Mouse (Mus musculus) layer of hippocampus, postnatal 14 days (tissue): Measurements from ENCODE around the gene Susd4. TPM values are rescaled to one million over a fixed set of nuclear protein-coding genes. Genes with fewer than 3 reads are reported as not detected.

ENCODE experiments used
- DNase-seq, 2 experiments: peaks; one replicate each; pipeline ENCODE4 v3.0.0; 2021 to 2022; ENCODE audit warnings: low spot score in 2 of 2, mixed read lengths in 1 of 2
- long read RNA-seq, 2 experiments: library from polyadenylated mRNA; stranded (forward); transcript quantifications; one replicate each; pipeline ENCODE4 v2.0.0; 2021
- total RNA-seq, 2 experiments: library from RNA; stranded (reverse); gene quantifications; 2 replicates each; pipeline ENCODE4 v1.2.3; 2021

The Susd4 gene
- 100 to 1,000 TPM; 128 to 131 TPM for total RNA-seq
- long read RNA-seq, experiment 1, transcript Susd4-201 (8 exons, 2,983 nt), result minor isoform, 7 of 85 reads
- long read RNA-seq, experiment 1, transcript Susd4-202 (9 exons, 1,898 nt), result major isoform, 46 of 85 reads
- long read RNA-seq, experiment 1, partial matches to known transcripts, result 18 of 85 reads
- long read RNA-seq, experiment 1, other reads (novel, unspliced or antisense), result 14 of 85 reads
- long read RNA-seq, experiment 2, transcript Susd4-202 (9 exons, 1,898 nt), result major isoform, 57 of 105 reads
- long read RNA-seq, experiment 2, transcript Susd4-201 (8 exons, 2,983 nt), result minor isoform, 6 of 105 reads
- long read RNA-seq, experiment 2, partial matches to known transcripts, result 22 of 105 reads
- long read RNA-seq, experiment 2, other reads (novel, unspliced or antisense), result 20 of 105 reads

DNA sequence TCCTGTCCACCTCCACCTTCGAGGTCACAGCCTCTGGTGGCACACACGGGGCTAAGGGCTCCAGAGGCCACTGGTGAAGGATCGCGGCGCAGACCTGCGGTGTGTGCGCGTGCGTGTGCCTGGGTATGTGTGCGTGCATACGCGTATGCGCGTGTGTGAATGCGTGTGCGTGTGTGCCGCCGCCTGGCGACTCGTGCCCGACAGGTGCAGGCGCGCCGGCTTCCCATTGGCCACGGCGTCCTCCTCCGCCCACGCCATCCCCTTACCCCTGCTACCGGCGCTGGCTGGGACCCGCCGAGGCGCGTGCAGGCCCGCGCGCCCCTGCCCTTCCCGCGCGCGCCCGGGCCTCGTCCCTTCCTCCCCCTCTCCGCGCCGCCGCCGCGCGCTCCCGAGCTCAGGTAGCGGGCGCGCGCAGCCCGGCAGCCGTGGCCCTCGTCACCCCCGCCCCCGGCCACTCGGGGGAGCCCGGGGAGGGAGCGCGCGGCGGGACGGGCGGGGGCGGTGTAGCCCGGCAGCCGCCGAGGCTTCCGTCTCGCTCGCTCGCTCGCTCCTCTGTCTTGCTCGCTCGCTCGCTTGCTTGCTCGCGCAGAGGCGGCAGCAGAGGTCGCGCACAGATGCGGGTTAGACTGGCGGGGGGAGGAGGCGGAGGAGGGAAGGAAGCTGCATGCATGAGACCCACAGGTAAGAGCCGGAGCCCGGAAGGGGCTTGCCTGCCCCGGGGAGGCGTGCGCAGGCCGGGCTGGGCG, at the start of gene Susd4:
Gene Susd4, plus strand, starts transcription at position 145 of the 746 bp plus-strand sequence.
- peak; percentile 82 to 86 for DNase-seq

DNA sequence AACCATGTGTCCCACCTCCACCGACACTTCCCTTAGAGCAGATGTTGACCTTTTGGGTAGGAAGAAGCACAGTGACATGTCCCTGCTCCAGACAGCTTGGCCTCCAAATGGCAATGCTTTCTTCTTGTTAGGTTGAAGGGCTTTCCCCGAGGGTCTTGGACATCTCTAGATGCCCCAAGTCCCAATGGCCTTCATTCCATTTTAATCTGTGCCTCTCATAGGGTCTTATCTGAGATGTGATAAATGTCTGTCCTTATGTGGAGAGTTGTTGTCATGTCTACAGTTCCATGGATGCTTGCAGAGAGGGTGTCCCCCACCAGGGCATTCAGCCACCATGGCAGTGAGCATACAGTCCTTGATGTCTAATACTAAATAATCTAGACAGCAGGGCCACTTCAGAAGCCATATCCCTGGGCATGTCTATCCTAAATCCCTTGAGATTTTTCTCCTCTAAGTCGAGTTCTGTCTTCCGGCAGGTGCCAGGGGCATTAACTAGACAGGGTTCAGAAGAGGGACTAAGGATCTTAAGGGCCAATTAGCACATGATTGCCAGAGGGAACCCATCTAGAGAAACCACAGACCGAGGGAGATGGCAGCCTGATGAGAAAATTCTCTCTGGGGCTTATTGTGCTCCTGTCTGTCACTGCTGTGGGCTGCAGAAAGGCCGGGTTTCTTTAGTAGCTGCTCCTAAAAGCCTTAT, 49.3 kb upstream of the Susd4 start:
- DNase-seq, result no peak

DNA sequence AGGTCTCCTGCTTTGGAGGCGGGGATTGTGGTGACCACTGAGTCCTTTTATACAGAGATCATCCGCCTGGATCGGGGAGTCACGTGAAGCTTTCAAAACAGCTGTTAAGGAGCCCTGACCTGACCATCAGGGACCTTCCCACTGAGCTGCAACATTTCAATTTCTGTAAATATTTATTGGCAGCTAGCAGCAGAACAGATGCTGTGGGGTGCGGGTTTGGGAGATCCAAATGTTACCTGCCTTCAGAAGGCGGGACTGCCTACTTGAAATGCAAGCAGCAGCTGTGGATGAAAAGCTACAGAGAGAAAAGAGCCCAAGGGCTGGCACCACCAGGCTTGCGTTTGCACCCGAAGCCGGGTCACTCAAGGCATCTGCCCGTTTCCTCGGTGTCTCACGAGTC, 36.1 kb upstream of the Susd4 start:
- DNase-seq, result no peak

- DNase-seq, result peak in 1 of 2 experiments; percentile 20
Observed at GRCm38 (mm10) chr1:182729002-182729401, 34.7 kb upstream of the Susd4 start.

DNA sequence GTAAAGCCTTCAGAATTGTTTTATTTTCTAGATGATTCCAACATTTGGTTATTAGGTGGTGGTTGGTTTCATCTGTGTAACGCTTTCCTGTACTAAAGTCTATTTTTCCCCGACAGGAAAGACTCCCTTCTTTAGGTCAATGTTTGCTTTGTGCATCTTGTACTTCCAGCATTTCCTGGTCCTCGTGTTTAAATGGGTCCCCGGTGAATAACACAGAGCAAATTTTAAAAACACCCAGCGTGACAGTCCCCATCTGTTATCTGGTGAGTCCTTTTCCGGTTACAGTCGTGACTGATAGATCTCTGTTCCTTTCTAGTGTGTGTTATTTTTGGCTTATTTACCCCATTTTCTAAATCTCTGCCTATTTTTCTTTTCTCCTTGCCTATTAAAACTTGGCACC, 31.0 kb upstream of the Susd4 start:
- no peak for DNase-seq

DNA sequence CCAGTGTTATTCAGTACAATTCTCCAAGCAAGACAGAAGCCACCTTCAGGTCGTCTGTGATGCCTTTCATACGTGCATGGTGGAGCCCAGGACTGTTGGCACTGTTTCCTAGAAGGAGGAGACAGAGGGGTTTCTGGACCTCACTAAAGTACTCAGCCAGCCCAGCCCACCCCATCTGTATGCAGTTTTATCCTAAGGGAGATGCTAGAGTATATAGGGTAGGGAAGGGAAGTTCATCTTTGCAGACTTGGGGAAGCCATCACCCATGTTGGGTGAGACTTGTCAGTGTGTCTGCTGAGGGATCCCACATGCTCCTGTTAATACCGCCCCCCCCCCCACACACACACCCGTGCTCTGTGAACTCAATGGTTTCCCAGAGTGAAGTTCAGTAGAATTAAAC, 27.8 kb upstream of the Susd4 start:
- DNase-seq, result no peak

GRCm38 (mm10) chr1:182747081-182747480, 16.6 kb upstream of the Susd4 start:
- DNase-seq, result no peak

DNA sequence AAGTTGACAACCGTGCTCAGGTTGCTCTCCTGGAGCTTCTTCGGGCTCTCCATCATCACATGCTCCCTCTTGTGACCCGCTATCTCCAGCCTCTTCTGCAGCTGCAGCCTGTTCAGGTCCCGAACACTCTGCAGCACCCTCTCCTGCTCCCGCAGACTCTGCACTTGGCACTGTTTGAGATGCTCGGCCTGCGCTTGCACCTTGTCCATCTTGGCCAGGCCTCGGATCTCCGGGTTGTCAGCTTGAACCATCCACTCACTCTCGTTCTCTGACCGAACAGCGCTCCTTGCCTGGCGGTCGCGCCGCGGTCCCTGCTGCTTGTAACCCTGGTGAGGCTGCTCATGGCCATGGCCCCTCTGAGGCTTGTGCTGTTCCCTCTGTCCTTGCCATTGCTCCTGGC, 15.8 kb upstream of the Susd4 start:
- no peak for DNase-seq

DNA sequence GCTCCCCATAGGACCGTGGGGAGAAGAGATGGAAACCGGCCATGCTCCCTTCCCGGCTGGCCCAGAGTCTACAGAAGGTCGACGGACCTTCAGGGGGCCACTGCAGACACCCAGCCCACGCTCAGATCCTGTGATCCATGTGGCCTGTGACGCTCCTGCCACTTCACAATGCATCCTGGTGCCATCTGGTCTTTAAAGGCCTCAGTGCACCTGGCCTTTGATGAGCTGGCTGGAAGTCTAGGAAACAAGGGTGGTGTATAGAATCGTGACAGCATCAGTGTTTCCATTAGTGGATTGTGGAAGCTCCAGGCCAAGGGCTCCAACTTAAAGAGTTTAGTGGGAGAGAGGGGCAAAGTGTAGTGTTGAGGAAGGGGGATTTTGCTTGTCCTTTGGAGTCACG, 14.6 kb upstream of the Susd4 start, which contains the start of gene Ccdc185:
Gene Ccdc185, minus strand, starts transcription at position 101 of the 400 bp plus-strand sequence.
- DNase-seq, result no peak

GRCm38 (mm10) chr1:182751301-182751700, 12.4 kb upstream of the Susd4 start:
- DNase-seq, result no peak

DNA sequence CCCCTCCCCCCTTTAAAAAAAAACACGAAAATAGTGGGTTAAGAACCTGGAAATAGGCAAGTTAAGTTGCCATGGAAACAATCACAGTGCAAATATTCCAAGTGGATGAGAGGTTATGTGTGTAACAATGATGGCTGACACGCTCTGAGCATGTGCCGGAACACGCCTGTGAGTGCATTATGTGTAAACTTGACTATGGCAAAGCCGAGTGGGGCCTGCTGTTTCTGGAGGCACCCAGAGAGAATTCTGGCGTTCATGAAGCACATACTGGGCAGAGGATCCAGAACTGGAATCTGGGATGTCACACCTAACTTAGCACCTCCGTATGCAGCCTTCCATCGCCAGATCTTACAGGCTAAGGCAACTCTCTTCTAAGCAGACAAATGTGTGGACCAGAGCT, 10.0 kb upstream of the Susd4 start:
- DNase-seq, result no peak

DNA sequence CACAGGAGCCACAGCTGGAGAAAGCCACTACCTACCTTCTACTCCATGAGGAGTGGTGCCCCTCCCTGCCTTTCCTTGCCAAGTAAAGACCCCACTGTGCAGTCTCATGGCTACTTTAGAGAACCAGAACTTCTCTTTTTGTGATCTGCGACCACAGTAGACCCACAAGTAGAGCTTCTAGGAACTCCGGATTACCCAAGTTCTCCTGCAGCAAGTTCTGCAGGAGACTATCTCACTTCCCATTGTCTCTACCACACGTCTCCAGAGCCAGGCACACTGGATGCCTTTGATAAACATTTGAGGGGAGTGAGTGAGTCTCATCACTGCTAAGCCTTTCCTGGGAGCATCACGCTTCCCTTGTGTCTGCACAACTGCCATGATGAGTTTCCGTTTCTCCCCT, 8.8 kb upstream of the Susd4 start:
- no peak for DNase-seq

GRCm38 (mm10) chr1:182758783-182759182, 4.9 kb upstream of the Susd4 start:
- DNase-seq, result no peak

GRCm38 (mm10) chr1:182763191-182763715, 407 bp upstream of the Susd4 start:
- DNase-seq, result peak in 1 of 2 experiments; percentile 20

- DNase-seq, result peak; percentile 38 to 40
Observed at GRCm38 (mm10) chr1:182764541-182765281, 1.1 kb downstream of the Susd4 start.

DNA sequence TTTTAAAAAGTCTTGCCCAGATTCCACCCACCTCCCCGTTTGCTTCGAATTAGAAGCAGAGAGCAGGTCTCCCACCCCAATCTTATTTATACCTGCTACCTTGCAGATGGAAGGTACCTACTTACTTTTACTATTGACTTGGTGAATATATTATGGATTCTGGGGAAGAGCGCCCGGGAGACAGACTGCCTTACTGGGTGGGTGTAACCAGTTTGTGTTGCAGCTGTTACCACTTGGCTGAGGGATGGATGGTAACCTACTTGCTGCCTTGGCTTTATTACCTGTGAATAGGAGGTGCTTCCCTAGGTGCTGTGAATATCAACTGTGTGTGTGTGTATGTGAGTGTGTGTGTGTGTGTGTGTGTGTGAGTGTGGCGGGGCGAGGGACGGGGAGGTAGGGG, 11.9 kb downstream of the Susd4 start:
- DNase-seq, result no peak

DNA sequence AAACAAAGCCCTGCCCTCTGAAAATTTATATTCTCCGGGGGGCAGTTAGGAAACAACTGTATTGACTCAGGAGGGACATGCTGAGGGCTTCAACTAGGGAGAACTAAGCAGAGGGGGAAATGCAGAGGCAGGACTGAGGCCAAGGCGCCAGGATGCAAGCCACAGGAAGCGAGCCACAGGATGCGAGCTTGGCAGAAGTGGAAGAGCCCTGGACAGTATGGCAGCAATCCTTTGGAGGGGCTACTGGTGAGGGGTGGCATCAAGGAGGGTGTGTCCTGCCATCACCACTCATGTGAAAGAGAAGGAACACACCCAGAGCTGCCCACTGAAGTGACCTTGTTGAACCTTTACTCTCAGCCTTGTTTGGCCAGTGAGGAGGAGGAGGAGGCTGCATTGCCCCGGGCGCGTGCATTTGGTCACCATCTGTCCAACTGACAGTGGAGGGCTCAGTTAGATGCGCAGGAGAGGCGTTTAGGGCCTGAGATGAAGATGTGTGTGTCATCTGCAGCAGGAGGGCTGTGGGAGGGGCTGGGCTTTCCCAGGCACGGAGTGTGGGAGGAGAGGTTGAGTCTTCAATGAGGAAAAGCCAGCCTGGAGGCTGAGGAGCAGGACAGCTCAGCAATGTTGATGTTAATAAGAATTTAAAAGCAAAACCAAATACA, 13.2 kb downstream of the Susd4 start:
- no peak for DNase-seq

DNA sequence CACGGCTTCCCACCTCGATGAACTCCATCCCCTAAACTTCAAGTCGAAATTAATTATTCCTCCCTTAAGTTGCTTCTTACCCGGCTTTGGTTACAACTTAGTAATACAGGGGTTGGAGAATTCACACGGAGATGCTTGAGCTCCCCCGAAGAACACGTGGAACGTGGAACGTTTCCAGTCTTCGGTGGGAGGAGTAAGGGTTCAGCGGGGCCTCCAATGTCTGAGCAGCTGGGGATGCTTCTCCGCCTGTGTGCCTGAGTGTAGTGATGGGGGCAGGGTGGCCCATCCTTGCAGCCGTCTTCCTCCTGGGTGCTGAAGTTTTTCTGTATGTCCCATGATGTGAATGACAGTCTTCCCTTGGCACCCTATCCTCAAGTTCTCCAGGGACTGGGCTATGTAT, 14.6 kb downstream of the Susd4 start:
- no peak for DNase-seq

DNA sequence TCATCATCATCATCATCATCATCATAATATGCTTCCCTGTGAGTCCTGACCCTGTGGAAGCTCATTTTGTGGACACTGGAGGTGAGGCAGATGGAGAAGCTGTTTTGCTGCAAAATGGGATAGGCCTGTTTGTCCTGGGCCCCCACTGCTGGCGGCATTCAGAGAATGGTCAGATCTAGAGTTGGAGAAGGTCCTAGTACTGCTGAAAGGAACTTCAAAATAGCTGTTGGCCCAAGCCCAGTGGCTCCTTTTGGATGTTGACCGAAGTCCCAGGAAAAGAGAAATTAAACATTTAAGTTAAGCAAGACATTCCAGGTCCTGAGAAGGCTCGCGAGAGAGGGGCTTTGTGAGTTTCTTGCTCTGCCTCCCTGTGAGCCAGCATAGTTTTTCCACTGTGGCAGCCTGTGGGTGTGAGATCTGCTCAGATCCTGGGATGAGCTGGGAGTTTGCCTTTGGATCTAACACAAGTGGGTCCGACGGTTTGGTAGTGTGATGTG, 15.4 kb downstream of the Susd4 start:
- DNase-seq, result no peak

DNA sequence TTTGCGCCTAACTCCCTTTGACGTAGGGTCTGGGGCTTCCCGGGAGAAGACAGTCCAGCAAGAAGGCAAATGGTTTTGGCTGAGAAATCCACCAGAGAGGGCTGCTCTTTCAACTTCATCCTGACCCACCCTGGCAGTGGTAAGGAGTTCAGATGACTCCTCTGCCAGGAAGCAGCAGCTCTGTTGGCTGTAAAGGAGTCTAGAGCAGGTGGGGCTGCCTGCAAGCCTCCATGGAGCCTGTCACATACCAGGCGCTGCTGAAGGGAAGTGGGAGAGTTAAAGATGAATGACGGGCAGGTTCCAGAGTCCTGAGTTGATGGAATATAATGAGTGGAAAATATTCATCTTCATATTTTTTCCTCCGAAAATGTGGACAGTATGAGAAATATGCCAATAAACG, 20.1 kb downstream of the Susd4 start:
- no peak for DNase-seq
